Mouse (Mus musculus) bone marrow, adult 2 months (tissue): ENCODE results near the gene Grb10.

Source experiments
- CTCF ChIP-seq: fragments of 200-500 bp; IDR thresholded peaks from 2 replicates; pipeline ENCODE4 v1.5.1; 2011; ENCODE audit warnings: low read length, control low read depth; ENCODE audit not compliant: control insufficient read depth, insufficient read depth
- POLR2A ChIP-seq: fragments of 200-500 bp; IDR thresholded peaks from 2 replicates; pipeline ENCODE4 v1.6.1; 2011; ENCODE audit warnings: low read depth, mild to moderate bottlenecking, control low read depth, low read length, borderline replicate concordance; ENCODE audit not compliant: control insufficient read depth

GRCm38 (mm10) chr11:11932102-11932789, 106.2 kb downstream of the Grb10 start:
- TF ChIP-seq CTCF (no peak), POLR2A (no peak)
